Mouse (Mus musculus): ENCODE results near the gene Fcf1. TPM values are rescaled to one million over a fixed set of nuclear protein-coding genes. Genes with fewer than 3 reads are reported as not detected.
A peak's percentile ranks its signal among the peaks of the same experiment; 100 is the strongest.

Fcf1 gene
- total RNA-seq (2015) (151 and 155 TPM in 2 replicates), total RNA-seq (2017) (121 and 125 TPM in 2 replicates)

- peak; percentile 93 for ATAC-seq (replicated peaks; ENCODE audit: poor library complexity)
These were observed at the start of gene Fcf1, which contains the start of gene Arel1 for GRCm38 (mm10) chr12:84970428-84971096. Fcf1 (plus strand) TSS chr12:84970897. Arel1 (minus strand) TSS chr12:84970900.

GRCm38 (mm10) chr12:84921881-84922419 lies 48.7 kb upstream of the Fcf1 start:
- ATAC-seq (replicated peaks; ENCODE audit: poor library complexity) = no peak

- no peak for ATAC-seq (replicated peaks; ENCODE audit: poor library complexity)
These were observed 46.4 kb upstream of the Fcf1 start for GRCm38 (mm10) chr12:84924324-84924723.

DNA sequence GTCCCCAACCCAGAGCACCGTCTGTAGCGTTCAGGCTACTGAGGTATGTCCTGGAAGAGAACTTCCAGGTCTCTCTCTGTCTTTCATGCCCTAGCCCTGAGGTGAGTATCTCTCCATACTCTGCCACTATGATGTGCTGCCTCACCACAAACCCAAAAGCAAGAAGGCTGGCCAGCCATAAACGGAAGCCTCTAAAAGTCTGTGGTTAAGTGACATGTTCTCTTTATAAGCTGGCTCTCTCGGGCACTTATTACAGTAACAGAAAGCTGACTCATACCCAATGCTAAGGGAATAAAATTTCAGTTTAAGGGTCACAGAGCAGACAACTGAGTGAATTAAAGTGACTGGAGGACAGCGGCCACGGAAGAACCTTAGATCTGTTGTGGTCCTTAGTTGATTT lies 44.2 kb upstream of the Fcf1 start:
- ATAC-seq (replicated peaks; ENCODE audit: poor library complexity) = peak; percentile 26; the same call in 1 of the 2 replicates

GRCm38 (mm10) chr12:84932210-84932609 lies 38.5 kb upstream of the Fcf1 start:
- ATAC-seq (replicated peaks; ENCODE audit: poor library complexity) = no peak

DNA sequence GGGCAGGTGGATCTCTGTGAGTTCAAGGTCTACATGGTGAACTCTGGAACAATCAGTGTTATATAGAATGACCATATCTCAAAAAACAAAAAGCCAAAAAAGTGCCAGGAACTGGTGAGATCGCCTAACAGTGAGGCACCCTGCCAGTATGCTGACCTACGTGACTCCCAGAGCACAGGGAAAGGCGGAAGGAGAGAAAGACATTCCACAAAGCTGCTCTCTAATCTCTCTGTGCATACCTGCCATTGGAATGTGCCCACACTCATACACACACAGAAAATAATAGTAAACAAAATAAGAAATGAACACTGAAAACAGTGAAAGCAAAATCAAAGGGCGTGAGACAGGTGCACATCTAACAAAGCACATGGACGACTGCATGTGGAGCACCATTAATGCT lies 35.4 kb upstream of the Fcf1 start:
- no peak for ATAC-seq (replicated peaks; ENCODE audit: poor library complexity)

GRCm38 (mm10) chr12:84939117-84939516 lies 31.6 kb upstream of the Fcf1 start:
- no peak for ATAC-seq (replicated peaks; ENCODE audit: poor library complexity)

DNA sequence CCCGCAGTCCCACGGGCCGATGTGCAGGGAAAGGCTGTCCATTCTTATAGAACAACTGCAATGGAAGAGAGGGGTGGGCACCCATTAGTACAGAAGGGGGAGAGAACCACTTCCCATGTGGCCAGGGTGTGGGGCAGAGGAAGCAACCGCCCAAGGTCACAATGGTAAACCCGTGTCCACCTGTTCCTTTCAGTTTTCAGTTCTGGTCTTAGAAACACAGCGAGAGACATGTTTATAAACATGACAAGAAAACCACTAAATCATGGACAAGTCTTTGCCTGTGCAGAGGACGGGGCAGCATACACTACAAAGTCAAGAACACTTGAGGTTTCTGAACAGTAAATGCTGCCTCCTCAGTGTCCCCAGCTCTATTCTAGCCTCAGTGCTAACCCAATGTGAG lies 30.4 kb upstream of the Fcf1 start:
- no peak for ATAC-seq (replicated peaks; ENCODE audit: poor library complexity)

GRCm38 (mm10) chr12:84941717-84942116 lies 29.0 kb upstream of the Fcf1 start:
- no peak for ATAC-seq (replicated peaks; ENCODE audit: poor library complexity)

DNA sequence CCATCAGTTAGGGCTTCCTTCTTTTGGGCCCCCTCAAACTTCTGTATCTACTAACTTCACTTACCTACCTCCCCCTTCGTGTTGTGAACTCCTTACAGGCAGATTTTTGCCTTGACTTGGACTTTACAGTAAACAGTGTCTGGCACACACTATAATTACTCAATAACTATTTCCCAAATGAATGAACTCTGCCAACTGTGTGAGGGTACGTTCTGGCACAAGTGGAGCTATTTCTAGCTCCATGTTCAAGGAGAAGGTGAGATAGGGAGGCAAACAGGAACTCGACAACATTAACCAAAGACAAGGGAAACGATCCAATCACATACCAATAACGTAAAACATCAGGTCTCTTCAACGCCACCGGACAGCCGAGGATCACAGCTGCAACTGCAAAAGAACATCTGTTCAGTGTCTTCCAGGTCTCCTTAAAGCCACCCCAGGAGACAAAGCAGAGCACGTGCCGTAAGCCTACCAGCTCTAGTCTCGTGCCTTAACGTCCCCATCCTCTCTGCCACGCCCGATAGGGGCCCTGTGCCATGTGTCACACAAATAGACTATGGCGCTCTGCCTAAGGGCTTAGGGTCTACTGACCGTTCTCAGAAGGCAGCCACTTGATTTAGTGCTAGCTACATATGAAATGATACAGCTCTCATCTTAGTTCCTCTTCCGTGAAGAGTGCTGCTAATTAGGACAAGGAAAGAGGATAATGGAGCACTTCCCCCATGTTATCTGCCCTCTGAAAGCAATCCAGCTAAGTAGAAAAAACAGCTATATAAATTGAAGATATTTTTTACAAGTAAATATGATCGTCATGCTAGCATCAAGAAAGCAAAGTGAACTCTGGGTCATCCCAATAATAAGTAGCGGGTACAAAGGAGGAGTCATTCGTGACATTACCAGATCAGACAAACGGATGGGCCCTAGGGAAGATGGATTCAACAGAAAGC lies 27.4 kb upstream of the Fcf1 start:
- no peak for ATAC-seq (replicated peaks; ENCODE audit: poor library complexity)

- peak; percentile 94 for ATAC-seq (replicated peaks; ENCODE audit: poor library complexity)
These were observed 26.4 kb upstream of the Fcf1 start for GRCm38 (mm10) chr12:84944150-84944812.

DNA sequence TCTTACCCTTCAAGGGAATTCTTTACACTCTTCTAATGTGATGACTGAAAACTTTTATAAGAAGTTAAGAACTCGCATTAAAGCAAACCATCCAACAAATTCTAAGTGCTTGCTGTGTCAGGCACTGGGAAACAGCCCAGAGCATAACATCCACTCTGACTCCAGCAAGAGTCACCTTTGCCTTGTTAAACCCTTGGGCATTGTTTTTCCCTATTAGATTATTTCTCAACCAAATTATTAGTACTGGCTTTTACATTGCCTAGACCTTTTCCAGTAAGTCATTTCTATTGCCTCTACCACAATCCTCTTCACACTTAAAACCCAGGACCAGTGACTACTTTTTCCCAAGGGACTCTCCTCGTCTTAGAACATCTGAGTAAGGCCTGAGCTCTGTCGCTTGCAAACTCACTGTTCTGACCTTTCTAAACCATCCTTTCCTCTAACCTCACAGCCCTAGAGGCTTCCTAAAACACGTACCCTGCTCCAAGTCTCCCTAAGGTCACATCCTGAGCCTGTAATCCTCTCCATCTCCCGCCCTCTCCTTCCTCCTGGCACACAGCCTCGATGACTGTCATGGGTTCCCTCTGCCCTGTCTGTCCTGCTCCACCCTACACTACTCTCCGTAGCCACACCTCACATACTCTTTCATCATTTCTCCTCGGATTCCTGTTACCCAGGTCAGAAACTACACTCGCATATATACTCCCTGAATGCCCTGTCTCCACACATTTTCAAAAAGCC lies 25.7 kb upstream of the Fcf1 start:
- ATAC-seq (replicated peaks; ENCODE audit: poor library complexity) = no peak

- no peak for ATAC-seq (replicated peaks; ENCODE audit: poor library complexity)
These were observed 22.7 kb upstream of the Fcf1 start for GRCm38 (mm10) chr12:84947894-84948583.

- no peak for ATAC-seq (replicated peaks; ENCODE audit: poor library complexity)
These were observed 22.0 kb upstream of the Fcf1 start for GRCm38 (mm10) chr12:84948584-84949285.

DNA sequence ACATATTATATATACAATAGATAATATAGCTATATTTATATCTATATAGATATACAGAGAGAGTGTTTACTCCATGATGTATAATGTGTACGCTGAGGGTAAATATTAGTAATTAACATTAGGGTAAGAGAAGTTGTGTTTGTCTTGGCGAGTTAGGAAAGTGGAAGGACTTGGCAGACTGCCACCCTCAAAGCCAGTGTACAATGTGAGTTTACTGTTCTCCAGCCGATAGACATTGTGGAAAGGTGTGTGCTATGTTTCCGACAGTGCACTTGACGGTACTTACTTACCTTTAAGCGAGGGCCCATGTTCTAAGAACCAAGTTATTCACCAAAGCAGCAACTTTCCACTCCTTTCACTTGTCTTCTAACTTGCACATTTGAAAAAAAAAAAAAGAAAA lies 19.9 kb upstream of the Fcf1 start:
- no peak for ATAC-seq (replicated peaks; ENCODE audit: poor library complexity)

GRCm38 (mm10) chr12:84951531-84951930 lies 19.2 kb upstream of the Fcf1 start:
- ATAC-seq (replicated peaks; ENCODE audit: poor library complexity) = no peak

DNA sequence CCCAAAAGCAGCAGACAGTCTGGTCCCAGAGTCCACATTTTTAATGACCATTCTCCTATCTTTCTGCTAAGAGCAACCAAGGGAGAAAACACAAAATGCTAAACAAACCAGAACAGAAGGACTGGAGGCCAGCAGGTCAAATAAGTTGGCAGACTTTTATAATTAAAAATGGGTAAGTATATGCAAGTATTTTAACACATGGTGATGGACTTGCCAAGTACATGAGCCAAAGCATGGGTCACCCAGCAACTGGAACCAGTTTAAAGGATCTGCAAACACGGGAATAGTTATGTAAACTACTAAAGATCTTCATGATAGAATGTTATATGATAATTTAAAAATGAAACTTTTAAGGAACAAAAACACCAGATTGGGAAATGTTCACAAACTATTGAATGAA lies 18.3 kb upstream of the Fcf1 start:
- ATAC-seq (replicated peaks; ENCODE audit: poor library complexity) = no peak

DNA sequence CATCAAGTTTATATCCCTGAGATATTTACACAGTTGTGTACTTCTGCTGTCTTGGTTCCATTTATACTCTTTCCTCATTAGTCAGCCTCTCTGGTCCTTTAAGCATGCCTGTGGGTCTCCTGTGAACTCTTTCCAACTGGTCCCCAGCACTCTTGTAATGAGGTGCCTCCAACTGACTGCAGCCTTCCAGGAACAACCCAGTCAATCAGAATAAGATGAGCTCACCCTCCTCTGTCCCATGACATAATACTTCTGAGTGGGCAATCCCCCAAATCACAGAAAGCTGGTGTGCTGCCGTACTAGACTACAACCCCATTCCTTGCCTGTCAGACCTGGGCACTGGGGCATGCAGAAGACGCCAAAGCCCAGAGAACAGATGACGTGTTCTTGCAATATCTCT lies 14.4 kb upstream of the Fcf1 start:
- ATAC-seq (replicated peaks; ENCODE audit: poor library complexity) = no peak

DNA sequence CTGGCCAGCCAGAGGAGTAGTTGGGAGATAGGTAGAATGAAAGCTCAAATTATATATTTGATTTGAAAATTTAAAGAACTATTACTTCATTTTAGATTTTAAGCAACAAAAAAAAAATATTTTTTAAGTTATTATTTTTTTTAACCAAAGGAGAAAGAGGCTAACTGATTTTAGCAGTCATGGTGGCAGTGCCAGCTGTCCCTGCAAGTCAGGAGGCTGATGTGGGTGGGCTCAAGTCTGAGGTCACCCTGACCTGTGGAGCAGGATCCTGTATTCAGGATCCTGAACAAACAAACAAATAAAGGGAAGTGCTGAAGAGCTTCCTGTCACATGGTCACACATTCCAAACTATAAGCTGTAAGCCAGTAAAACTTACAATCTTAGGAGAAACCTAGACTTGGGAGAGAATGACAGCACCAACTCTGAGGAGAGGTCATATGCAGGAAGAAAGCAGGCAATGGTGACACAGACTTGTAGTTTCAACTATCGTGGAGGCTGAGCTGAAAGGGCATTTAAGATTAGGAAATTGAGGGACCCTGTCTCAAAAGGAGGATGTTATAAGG lies 11.8 kb upstream of the Fcf1 start:
- no peak for ATAC-seq (replicated peaks; ENCODE audit: poor library complexity)
